14 mouse cellular contexts compared by ENCODE assay signal in the genomic region with DNA sequence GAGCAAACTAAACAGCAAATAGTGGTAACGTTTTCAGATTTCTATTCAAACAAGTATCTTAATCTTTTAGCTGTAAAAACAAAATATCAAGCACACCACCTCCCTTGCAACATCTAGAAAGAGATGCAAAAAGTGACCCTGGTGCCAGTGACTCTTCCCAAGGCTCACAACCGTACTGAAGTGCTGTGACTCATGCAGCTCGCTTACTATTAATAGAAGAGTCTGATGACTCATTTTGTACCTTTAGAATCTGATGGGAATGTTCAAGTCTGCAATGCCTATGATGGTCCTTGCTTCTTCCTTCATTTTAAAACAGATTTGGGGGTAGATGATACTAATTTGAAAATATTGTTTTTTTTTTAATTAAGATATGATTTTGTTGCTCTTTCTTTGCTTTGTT.
A peak's percentile ranks its signal among the peaks of the same experiment; 100 is the strongest.
DNase-seq lines count a peak whose midpoint lies in the region.
"Had no signal": no experiment of that assay in that cellular context is flagged by ENCODE, and none has a peak within 500 bp of the region (broad histone marks: within the 10 kb centered on the region; RNA-seq: fewer than 3 reads in every experiment).

No protein-coding gene starts in this region.

- peak; percentile 31 for DNase-seq in cerebellum, adult 9-10 months
- no peak for DNase-seq in cerebellum, adult 18-20 months
- peak; percentile 43 for DNase-seq in lung, postnatal 36 days
- no peak for DNase-seq in lung, postnatal 14 days
- peak; percentile 72 for DNase-seq in NIH3T3 (ENCODE audit: low read depth)
- DNase-seq in Muller cell, postnatal 12 days (ENCODE audit: inconsistent ontology term): no peak
- DNase-seq in layer of hippocampus, postnatal 25 days (ENCODE audit: extremely low spot score in 1 of 2, low spot score in 1 of 2): no peak
- DNase-seq: cerebellum, postnatal 36 days; heart, postnatal 36 days; kidney, adult 11 months; layer of hippocampus, adult 9-11 months; liver, embryonic 13.5 days; retina, postnatal 1 day; thymus, adult 18-20 months had no signal

Comparison
In these comparisons a context has a peak if more than half of its experiments do, and no peak if none do; other contexts are left out.
1. DNase-seq: peak in cerebellum, adult 9-10 months (single experiment), lung, postnatal 36 days (single experiment) and NIH3T3 (single experiment); none in cerebellum, adult 18-20 months (0 of 2), lung, postnatal 14 days (single experiment), Muller cell, postnatal 12 days (single experiment) and layer of hippocampus, postnatal 25 days (0 of 2).